Mouse (Mus musculus): ENCODE data around the gene Arid5b. TPM values are rescaled to one million over a fixed set of nuclear protein-coding genes. Genes with fewer than 3 reads are reported as not detected.

The Arid5b gene
- polyA plus RNA-seq, 1 experiment from 2014 or later, result 27.5 TPM

DNA sequence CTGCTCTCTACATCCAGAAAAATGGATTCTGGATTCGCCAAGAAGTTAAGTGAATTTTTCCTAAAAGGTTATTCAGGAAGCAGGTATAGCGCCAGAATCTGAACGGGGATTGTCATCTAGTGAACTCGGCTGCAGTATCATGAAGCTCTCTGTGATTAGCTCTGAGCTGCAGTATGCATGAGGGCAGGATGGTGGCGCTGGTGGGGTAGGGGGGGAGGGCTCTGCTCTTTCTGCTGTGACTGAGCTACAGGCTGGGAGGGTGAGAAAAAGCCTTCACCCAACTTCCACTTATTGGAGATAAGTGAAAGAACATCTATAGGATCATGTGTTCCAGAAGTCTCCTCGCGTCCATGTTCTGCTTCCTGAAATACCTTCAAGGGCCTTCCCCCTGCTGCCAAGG lies 207.5 kb downstream of the Arid5b start:
- H3K27me3 ChIP-seq (ENCODE audit: control insufficient read depth, insufficient read depth, low read length), result no peaks in the 10 kb centered on the region
- no peak overlapping the region for H3K4me3 ChIP-seq (ENCODE audit: low read depth, low read length)
- H3K36me3 ChIP-seq (replicated peaks; ENCODE audit: control insufficient read depth, insufficient read depth, low read depth, low read length), result no peaks in the 10 kb centered on the region
- no peak overlapping the region for H3K27ac ChIP-seq (replicated peaks; ENCODE audit: low read depth, low read length)
- no peaks in the 10 kb centered on the region for H3K4me1 ChIP-seq (ENCODE audit: control insufficient read depth, insufficient read depth, low read length)
- 84% methylated on average over 7 of the region's 7 CpGs for WGBS
- no peak overlapping the region for H3K4me2 ChIP-seq (ENCODE audit: low read depth, low read length)
- ATAC-seq (replicated peaks; ENCODE audit: insufficient number of reproducible peaks, low FRiP score, low TSS enrichment, low read depth) (no peak), DNase-seq (ENCODE audit: low spot score) (no peak)
- no peak overlapping the region for H3K9ac ChIP-seq (replicated peaks; ENCODE audit: low read length)
- no peaks in the 10 kb centered on the region for H3K9me3 ChIP-seq (replicated peaks; ENCODE audit: control insufficient read depth, low read length)

DNA sequence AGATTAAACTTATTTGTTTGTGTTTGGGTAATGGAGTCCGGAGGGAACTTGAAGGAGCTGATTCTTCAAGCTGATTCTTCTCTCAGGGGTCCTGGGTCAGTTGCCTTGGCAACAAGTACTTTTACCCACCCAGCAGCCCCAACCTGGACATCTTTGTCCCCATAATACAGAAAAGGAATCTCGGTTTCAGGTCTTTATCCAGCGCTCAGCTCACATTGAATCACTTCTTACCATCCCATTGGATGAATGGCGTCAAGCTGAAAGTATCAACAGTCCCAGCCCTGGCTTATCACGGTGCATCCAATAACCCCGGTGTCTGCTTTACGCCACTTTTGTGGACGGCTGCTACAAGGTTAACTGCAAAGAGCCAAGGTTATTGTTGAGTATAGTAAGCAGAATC lies 210.1 kb downstream of the Arid5b start:
- no peak overlapping the region for H3K4me3 ChIP-seq (ENCODE audit: low read depth, low read length)
- no peak for ATAC-seq (replicated peaks; ENCODE audit: insufficient number of reproducible peaks, low FRiP score, low TSS enrichment, low read depth)
- H3K9ac ChIP-seq (replicated peaks; ENCODE audit: low read length), result no peak overlapping the region

DNA sequence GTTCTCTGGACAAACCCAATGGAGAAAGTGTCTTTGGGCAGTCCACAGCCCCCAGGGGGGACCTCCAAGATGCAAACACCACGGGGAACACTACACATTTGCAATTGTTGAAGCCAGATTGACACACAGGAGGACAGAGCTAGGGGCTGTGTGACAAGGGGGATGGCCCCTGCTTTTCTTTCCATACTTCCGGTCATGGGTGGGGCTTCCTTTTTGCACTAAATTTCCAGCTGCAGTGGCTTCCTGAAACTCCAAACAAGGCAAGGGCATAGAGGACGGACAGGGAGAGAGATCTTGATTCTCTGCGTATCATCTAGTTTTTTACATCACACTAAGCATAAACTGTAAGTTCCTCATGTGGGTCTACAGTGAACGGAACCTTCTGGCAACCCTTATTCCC lies 210.6 kb downstream of the Arid5b start:
- DNase-seq (ENCODE audit: low spot score) (no peak), ATAC-seq (replicated peaks; ENCODE audit: insufficient number of reproducible peaks, low FRiP score, low TSS enrichment, low read depth) (no peak)
- Histone ChIP-seq H3K4me3 (ENCODE audit: low read depth, low read length) (no peak overlapping the region), H3K9me3 (replicated peaks; ENCODE audit: control insufficient read depth, low read length) (no peaks in the 10 kb centered on the region), H3K4me1 (ENCODE audit: control insufficient read depth, insufficient read depth, low read length) (no peaks in the 10 kb centered on the region), H3K4me2 (ENCODE audit: low read depth, low read length) (no peak overlapping the region), H3K27me3 (ENCODE audit: control insufficient read depth, insufficient read depth, low read length) (no peaks in the 10 kb centered on the region), H3K27ac (replicated peaks; ENCODE audit: low read depth, low read length) (no peak overlapping the region), H3K36me3 (replicated peaks; ENCODE audit: control insufficient read depth, insufficient read depth, low read depth, low read length) (no peaks in the 10 kb centered on the region), H3K9ac (replicated peaks; ENCODE audit: low read length) (no peak overlapping the region)
- 85% methylated on average over 5 of the region's 5 CpGs for WGBS

More for the DNA sequence above, 210.1 kb downstream of the Arid5b start:
- Histone ChIP-seq H3K27ac (replicated peaks; ENCODE audit: low read depth, low read length) (no peak overlapping the region), H3K4me1 (ENCODE audit: control insufficient read depth, insufficient read depth, low read length) (no peaks in the 10 kb centered on the region), H3K9me3 (replicated peaks; ENCODE audit: control insufficient read depth, low read length) (no peaks in the 10 kb centered on the region), H3K36me3 (replicated peaks; ENCODE audit: control insufficient read depth, insufficient read depth, low read depth, low read length) (no peaks in the 10 kb centered on the region), H3K27me3 (ENCODE audit: control insufficient read depth, insufficient read depth, low read length) (no peaks in the 10 kb centered on the region), H3K4me2 (ENCODE audit: low read depth, low read length) (no peak overlapping the region)
- 86% methylated on average over 8 of the region's 8 CpGs for WGBS
- no peak for DNase-seq (ENCODE audit: low spot score)

DNA sequence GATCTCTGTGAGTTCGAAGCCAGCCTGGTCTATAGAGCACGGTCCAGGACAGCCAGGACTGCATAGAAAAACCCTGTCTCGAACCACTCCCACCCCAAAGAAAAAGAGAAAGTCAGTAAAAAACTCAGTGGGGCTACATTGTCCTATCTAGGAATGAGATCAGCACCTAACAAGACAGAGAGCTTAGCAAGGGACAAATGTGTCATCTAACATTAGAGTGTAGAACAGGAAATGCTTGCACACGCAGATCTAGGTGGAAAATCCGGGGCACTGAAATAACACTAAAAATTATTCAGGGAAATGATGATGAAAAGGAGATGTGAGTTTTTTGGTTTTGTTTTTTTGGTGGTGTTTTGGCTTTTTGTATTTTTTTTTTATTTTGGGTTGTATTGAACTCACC lies 212.4 kb downstream of the Arid5b start:
- Histone ChIP-seq H3K27ac (replicated peaks; ENCODE audit: low read depth, low read length) (no peak overlapping the region), H3K4me2 (ENCODE audit: low read depth, low read length) (no peak overlapping the region), H3K9me3 (replicated peaks; ENCODE audit: control insufficient read depth, low read length) (no peaks in the 10 kb centered on the region), H3K36me3 (replicated peaks; ENCODE audit: control insufficient read depth, insufficient read depth, low read depth, low read length) (no peaks in the 10 kb centered on the region), H3K4me1 (ENCODE audit: control insufficient read depth, insufficient read depth, low read length) (no peaks in the 10 kb centered on the region), H3K27me3 (ENCODE audit: control insufficient read depth, insufficient read depth, low read length) (no peaks in the 10 kb centered on the region), H3K9ac (replicated peaks; ENCODE audit: low read length) (no peak overlapping the region), H3K4me3 (ENCODE audit: low read depth, low read length) (no peak overlapping the region)
- ATAC-seq (replicated peaks; ENCODE audit: insufficient number of reproducible peaks, low FRiP score, low TSS enrichment, low read depth) (no peak), DNase-seq (ENCODE audit: low spot score) (no peak)
- WGBS, result 79% methylated on average over 5 of the region's 5 CpGs

DNA sequence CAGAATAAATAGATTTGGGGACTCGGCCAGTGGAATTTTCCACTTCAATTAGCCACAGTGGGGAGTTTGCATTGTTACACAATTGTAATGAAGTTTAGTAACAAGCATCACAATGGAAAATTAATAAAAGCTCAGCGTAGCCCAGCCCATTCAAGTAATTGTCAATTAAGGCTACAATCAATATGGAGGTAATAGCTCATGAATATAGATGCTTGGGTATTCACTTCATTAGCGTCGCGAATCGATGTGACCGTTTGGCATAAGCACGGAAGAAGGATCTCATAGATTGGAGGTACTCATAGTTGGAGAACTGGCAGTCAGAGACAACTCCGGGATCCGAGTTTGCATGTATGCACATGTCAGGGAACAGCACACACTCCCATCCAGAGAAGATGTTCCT lies 214.0 kb downstream of the Arid5b start:
- ATAC-seq (replicated peaks; ENCODE audit: insufficient number of reproducible peaks, low FRiP score, low TSS enrichment, low read depth), result no peak
- Histone ChIP-seq H3K36me3 (replicated peaks; ENCODE audit: control insufficient read depth, insufficient read depth, low read depth, low read length) (no peaks in the 10 kb centered on the region), H3K4me2 (ENCODE audit: low read depth, low read length) (no peak overlapping the region), H3K4me1 (ENCODE audit: control insufficient read depth, insufficient read depth, low read length) (no peaks in the 10 kb centered on the region), H3K27me3 (ENCODE audit: control insufficient read depth, insufficient read depth, low read length) (no peaks in the 10 kb centered on the region), H3K9ac (replicated peaks; ENCODE audit: low read length) (no peak overlapping the region), H3K27ac (replicated peaks; ENCODE audit: low read depth, low read length) (no peak overlapping the region), H3K9me3 (replicated peaks; ENCODE audit: control insufficient read depth, low read length) (no peaks in the 10 kb centered on the region), H3K4me3 (ENCODE audit: low read depth, low read length) (no peak overlapping the region)
- no peak for DNase-seq (ENCODE audit: low spot score)
- WGBS, result 86% methylated on average over 10 of the region's 10 CpGs

DNA sequence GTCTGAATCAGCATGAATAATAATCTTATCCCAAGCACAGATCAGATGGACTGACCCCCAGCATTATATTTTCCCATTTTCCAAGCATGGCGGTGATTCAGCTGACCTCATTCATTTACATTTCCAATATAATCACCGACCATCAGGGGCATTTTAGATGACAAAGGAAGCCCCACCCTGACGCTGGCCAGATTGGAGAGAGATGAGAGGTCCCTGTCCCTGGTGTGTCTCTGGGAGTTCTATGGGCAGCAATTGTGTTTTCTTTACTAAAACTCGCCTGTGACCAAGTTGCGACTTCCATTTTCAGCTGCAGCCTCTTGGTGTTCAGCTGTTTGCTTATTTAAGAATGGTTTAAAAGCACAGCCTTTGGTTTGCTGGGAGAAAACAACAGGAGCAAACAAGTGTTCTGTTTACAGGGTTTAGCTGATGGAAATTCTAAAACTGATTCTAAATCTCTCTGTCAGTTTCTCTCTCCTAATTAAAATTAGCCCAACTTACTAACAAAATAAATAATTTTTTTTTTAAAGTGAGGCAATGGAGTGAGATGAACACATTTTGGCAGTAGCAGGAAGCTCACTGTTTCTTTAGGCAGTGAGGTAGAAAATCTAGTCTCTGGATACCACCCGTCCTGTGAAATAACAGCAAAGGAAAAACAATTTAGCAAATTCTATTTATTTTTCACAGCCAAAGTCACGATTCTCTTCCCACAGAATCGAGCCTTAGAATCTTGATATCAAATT lies 214.6 kb downstream of the Arid5b start:
- DNase-seq (ENCODE audit: low spot score) (no peak), ATAC-seq (replicated peaks; ENCODE audit: insufficient number of reproducible peaks, low FRiP score, low TSS enrichment, low read depth) (no peak)
- Histone ChIP-seq H3K9me3 (replicated peaks; ENCODE audit: control insufficient read depth, low read length) (no peaks in the 10 kb centered on the region), H3K27ac (replicated peaks; ENCODE audit: low read depth, low read length) (no peak overlapping the region), H3K27me3 (ENCODE audit: control insufficient read depth, insufficient read depth, low read length) (no peaks in the 10 kb centered on the region), H3K36me3 (replicated peaks; ENCODE audit: control insufficient read depth, insufficient read depth, low read depth, low read length) (no peaks in the 10 kb centered on the region), H3K4me1 (ENCODE audit: control insufficient read depth, insufficient read depth, low read length) (no peaks in the 10 kb centered on the region), H3K4me3 (ENCODE audit: low read depth, low read length) (no peak overlapping the region), H3K9ac (replicated peaks; ENCODE audit: low read length) (no peak overlapping the region), H3K4me2 (ENCODE audit: low read depth, low read length) (no peak overlapping the region)
- 59% methylated on average over 8 of the region's 8 CpGs for WGBS

DNA sequence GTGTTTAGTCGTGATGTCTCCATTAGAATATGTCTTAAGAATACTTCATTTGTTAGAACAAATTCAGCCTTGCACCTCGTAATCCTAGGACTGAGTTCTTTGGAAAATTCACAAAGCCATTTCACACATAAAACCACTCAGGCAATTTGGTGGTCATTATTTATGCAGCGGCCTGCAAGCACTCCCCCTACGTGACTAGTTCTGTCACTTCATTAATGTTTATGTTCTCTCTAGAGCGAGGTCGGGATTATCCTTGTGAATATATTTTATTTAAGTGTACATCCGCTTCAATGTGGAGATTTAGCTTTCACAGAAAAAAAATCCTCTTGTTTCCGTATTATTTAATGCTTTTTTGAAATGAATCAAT lies 217.3 kb downstream of the Arid5b start:
- ATAC-seq (replicated peaks; ENCODE audit: insufficient number of reproducible peaks, low FRiP score, low TSS enrichment, low read depth), result no peak

DNA sequence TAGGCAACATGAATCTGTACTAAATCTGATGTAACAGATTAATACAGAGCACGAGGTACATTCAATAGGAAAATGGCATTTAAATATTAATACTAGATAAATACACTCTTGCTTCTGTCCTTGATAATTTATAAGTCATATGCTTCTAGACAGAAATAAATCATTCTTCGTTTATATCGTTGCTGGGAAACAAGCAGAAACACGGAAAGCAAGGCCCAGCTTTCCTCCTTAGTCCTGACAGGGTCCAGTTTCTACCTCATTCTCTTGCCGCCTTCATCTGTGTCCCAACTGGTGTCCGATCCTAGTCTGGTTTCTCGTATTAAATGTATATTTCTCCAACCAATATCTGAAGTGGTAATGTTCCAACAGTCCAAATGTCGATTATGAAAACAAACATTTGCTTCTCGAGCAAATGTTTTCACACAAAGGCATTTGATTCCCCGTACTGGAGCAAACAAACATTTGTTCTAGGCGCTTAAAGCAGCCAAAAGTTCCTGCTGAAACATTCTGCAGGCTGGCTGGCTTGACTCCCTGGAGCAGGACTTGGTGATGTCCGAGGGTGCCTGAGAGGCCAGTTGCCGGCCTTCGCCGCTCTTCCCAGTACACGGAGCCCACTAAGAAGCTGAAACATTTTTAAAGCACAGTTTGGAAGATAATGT lies 217.8 kb downstream of the Arid5b start:
- Histone ChIP-seq H3K9ac (replicated peaks; ENCODE audit: low read length) (no peak overlapping the region), H3K27me3 (ENCODE audit: control insufficient read depth, insufficient read depth, low read length) (no peaks in the 10 kb centered on the region), H3K4me1 (ENCODE audit: control insufficient read depth, insufficient read depth, low read length) (no peaks in the 10 kb centered on the region), H3K4me3 (ENCODE audit: low read depth, low read length) (no peak overlapping the region), H3K4me2 (ENCODE audit: low read depth, low read length) (no peak overlapping the region), H3K9me3 (replicated peaks; ENCODE audit: control insufficient read depth, low read length) (no peaks in the 10 kb centered on the region), H3K36me3 (replicated peaks; ENCODE audit: control insufficient read depth, insufficient read depth, low read depth, low read length) (no peaks in the 10 kb centered on the region), H3K27ac (replicated peaks; ENCODE audit: low read depth, low read length) (no peak overlapping the region)
- DNase-seq (ENCODE audit: low spot score) (no peak), ATAC-seq (replicated peaks; ENCODE audit: insufficient number of reproducible peaks, low FRiP score, low TSS enrichment, low read depth) (no peak)
- 76% methylated on average over 16 of the region's 16 CpGs for WGBS

More for the DNA sequence above, 217.3 kb downstream of the Arid5b start:
- DNase-seq (ENCODE audit: low spot score), result no peak
- Histone ChIP-seq H3K27me3 (ENCODE audit: control insufficient read depth, insufficient read depth, low read length) (no peaks in the 10 kb centered on the region), H3K4me2 (ENCODE audit: low read depth, low read length) (no peak overlapping the region), H3K4me1 (ENCODE audit: control insufficient read depth, insufficient read depth, low read length) (no peaks in the 10 kb centered on the region), H3K9ac (replicated peaks; ENCODE audit: low read length) (no peak overlapping the region), H3K4me3 (ENCODE audit: low read depth, low read length) (no peak overlapping the region), H3K27ac (replicated peaks; ENCODE audit: low read depth, low read length) (no peak overlapping the region), H3K9me3 (replicated peaks; ENCODE audit: control insufficient read depth, low read length) (no peaks in the 10 kb centered on the region), H3K36me3 (replicated peaks; ENCODE audit: control insufficient read depth, insufficient read depth, low read depth, low read length) (no peaks in the 10 kb centered on the region)
- WGBS, result 82% methylated on average over 8 of the region's 8 CpGs

Measured in embryonic facial prominence, embryonic 11.5 days (tissue).